Mouse (Mus musculus) cortical plate, adult 2 months (tissue): ENCODE data around the gene Snx11.

Experiments used
- CTCF ChIP-seq: fragments of 200-500 bp; IDR thresholded peaks from 2 replicates; pipeline ENCODE4 v1.5.1; 2011; ENCODE audit warnings: mild to moderate bottlenecking, control low read depth, low read length; ENCODE audit not compliant: insufficient read depth; ENCODE audit errors: extremely low read depth
- POLR2A ChIP-seq: fragments of 200-500 bp; IDR thresholded peaks from 2 replicates; pipeline ENCODE4 v1.6.1; 2011; ENCODE audit warnings: mild to moderate bottlenecking, low read length, control low read depth; ENCODE audit not compliant: insufficient read depth; ENCODE audit errors: extremely low read depth

DNA sequence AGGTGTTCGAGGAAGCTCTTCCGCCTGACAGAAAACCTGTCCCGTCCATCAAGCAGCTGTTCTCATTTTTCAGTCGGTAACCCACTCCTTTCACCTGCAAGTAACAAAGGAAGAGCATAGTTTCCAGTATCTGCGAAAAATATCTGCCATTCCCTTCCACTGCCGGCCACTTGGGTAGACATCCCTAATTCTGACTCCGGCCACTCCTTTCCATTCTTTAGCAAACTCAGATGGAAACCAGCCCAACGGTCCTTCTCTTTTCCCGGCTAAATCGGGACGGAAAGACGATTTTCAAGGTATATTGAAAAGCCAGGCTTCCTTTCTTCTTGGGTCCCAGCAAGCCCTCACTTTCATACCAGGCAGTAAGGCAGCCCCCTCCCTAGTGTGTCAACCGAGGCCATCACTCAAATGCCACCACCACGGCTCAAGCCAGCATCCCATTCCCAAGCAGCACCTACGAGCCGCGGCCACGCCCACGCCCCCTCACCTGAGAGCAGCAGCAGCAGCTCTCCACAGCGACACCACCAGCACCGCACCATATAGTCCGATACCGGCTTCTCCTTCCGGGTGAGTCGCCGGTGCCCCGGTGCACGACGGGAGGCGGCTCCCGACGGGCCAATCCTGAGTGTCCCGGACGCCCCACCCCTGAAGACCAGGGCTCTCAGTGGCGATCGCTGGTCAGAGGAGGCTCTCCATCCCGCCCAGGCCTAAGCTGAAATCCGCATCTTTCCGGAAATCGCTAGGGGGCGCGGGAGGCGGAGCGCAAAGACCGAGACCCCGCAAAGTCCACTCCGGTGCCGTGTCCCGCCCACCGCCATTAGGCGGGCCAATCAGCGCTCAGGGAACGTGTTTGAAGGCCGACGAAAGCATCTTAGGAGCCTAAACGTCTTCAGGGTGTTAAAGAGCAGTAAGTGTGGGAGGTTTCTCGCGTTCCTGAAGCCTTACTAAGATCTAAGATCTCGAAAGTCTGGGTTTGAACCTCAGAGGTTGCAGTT is at the start of gene Snx11:
- TF ChIP-seq CTCF (peak; percentile 33), POLR2A (peak; percentile 75)
